Mouse (Mus musculus) cerebellum, adult 2 months (tissue): ENCODE results near the gene Smpd3. TPM values are rescaled to one million over a fixed set of nuclear protein-coding genes. Genes with fewer than 3 reads are reported as not detected.

Experiments used
- DNase-seq, 2 experiments: peaks; one replicate each; pipeline ENCODE4 v3.0.0; 2021
- H3K27ac ChIP-seq: fragments of 200-500 bp; 2 replicates; pipeline ENCODE4 v1.5.1; 2012; ENCODE audit warnings: low read length, control low read depth, inconsistent platforms; ENCODE audit not compliant: insufficient read depth
- H3K27me3 ChIP-seq: fragments of 200-500 bp; 2 replicates; pipeline ENCODE4 v1.6.1; 2012; ENCODE audit warnings: inconsistent platforms, mild to moderate bottlenecking, low read length, moderate library complexity; ENCODE audit not compliant: control insufficient read depth, insufficient read depth
- H3K4me1 ChIP-seq: fragments of 200-500 bp; 2 replicates; pipeline ENCODE4 v1.6.1; 2011; ENCODE audit warnings: low read length; ENCODE audit not compliant: control insufficient read depth, insufficient read depth
- H3K4me3 ChIP-seq: fragments of 200-500 bp; replicated peaks from 2 replicates; pipeline ENCODE3; 2011; ENCODE audit warnings: mild to moderate bottlenecking, low read depth, low read length, control low read depth; ENCODE audit not compliant: insufficient read depth
- CTCF ChIP-seq: fragments of 200-500 bp; IDR thresholded peaks from 2 replicates; pipeline ENCODE4 v1.5.1; 2011; ENCODE audit warnings: low read depth, mild to moderate bottlenecking, control low read depth, low read length, moderate library complexity, borderline replicate concordance; ENCODE audit not compliant: insufficient read depth
- POLR2A ChIP-seq: fragments of 200-500 bp; IDR thresholded peaks from 2 replicates; pipeline ENCODE4 v1.6.1; 2011; ENCODE audit warnings: low read length, control low read depth, borderline replicate concordance; ENCODE audit not compliant: insufficient read depth
- WGBS: fragments of 180-500 bp; shearing (Covaris S2); methylation state at CpG from one replicate; pipeline ENCODE4 v1.1.7; 2018; 5-methylcytosine and 5-hydroxymethylcytosine counted together
- polyA plus RNA-seq: library from polyadenylated mRNA; depleted of rRNA; stranded (reverse); fragments of >200 nt; gene quantifications from 2 replicates; pipeline ENCODE4 v1.2.3, GENCODE M21; 2012

The Smpd3 gene
- polyA plus RNA-seq, 1 experiment: 8.7 TPM

DNA sequence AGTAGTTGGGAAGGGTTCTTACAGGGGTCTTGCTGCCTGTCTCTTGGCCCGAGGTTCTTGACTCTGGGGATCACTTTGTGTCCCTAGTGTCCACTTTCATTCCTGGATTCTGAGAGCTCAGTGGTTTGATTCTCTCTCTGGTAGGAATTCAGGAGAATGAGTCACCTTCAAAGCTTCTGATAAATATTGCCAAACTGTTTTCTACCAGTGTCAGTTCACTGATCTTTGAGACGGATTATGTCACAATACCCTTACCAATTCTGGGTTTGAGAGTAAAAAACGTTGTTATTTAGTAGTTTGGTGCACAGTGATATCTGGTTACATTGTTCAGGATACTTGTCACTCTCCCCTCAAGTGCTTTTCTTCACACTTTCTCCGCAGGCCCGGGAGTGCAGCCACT lies 57.6 kb downstream of the Smpd3 start:
- no peak for TF ChIP-seq CTCF
- no peak for TF ChIP-seq POLR2A
- H3K4me3 ChIP-seq: no peak overlapping the region
- H3K27me3 ChIP-seq: no peaks in the 10 kb centered on the region
- H3K4me1 ChIP-seq: no peaks in the 10 kb centered on the region
- no peak overlapping the region for H3K27ac ChIP-seq
- WGBS: 65% methylated on average over 5 of the region's 5 CpGs
- DNase-seq: no peak

DNA sequence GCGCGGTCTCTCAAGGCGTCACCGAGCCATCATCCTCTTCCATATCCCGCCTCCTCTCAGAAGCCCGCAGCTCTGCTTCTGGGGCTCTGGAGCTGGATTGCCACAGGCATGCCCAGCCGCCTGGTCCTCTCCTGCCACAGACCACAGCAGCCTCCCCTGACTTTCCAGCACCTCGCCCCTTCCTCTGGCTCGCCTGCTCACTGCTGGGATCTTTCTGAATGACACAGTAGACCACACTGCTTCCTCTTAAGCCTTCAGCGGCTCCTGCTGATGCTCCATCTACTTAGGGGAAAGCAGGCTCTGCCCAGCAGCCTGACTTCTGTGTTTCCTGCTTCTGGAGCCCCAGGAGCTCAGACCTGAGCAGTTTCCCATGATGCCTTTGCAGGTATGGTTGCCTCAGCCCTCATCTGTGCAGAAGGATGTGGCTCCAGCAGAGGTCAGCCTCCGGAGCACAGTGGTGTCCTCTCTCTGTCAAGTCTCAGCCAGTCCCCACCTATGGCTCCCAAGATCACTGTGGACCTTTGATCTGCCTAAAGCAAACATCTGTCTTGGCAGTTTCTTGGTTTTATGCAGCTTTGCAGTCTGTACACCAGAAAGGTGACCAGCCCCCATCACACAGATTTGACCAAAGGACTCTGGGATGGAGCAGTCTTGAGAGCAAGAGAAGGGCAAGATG lies 59.3 kb downstream of the Smpd3 start:
- no peak overlapping the region for H3K27ac ChIP-seq
- no peak overlapping the region for H3K4me3 ChIP-seq
- H3K4me1 ChIP-seq: no peaks in the 10 kb centered on the region
- DNase-seq: no peak
- no peaks in the 10 kb centered on the region for H3K27me3 ChIP-seq
- TF ChIP-seq POLR2A (no peak), CTCF (no peak)
- WGBS: 92% methylated on average over 11 of the region's 11 CpGs

DNA sequence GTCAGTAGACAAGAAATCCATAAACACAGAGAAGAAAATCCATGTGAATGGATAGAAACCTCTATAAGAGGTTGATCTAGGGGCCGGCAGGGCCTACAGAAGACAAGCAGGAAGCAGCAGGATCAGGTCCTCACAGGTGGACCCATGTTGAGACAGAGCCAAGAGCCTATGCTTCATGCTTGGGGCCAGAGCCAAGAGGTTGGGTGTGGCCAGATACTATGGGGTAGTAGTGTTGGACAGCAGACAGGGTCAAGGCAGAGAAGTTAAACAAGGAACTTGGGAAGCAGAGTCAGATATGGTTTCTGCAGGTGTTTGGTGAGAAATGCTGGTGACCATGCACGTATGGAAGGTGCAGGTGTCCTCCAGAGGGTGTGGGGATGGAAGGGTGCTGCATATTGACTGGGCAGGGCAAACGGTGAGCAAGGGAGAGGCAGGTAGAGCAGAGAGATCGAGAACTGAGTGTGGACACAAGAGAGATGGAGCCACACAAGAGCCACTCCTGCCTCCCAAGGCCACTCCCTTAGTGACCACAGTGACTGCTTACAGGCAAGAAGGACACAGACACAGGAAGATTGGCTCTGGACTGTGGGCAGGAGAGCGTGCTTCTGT lies 61.0 kb downstream of the Smpd3 start:
- Histone ChIP-seq H3K27ac (no peak overlapping the region), H3K27me3 (no peaks in the 10 kb centered on the region), H3K4me3 (no peak overlapping the region), H3K4me1 (no peaks in the 10 kb centered on the region)
- no peak for TF ChIP-seq CTCF
- no peak for TF ChIP-seq POLR2A
- DNase-seq: no peak
- WGBS: 87% methylated on average over 5 of the region's 5 CpGs

DNA sequence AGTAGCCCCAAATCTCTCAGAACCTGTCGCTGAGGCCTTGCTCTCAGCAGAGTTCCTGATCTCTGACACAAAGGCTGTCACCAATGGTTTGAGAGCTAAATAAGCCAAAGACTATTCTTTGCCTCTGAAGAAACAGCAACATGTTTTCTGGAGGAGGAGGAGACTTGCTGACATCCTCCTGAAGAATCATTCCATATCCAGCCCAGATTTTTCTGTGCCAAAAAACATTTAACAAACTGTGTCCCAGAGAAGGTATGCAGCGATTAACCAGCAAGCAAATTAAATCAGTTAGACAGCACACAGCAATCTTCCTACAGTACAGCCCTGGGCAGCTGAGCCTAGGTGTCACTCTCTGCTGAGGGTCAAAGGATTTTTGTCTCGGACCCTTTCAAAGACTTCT lies 64.3 kb downstream of the Smpd3 start:
- H3K4me1 ChIP-seq: no peaks in the 10 kb centered on the region
- DNase-seq: no peak
- WGBS: 84% methylated on average over 3 of the region's 3 CpGs
- no peaks in the 10 kb centered on the region for H3K27me3 ChIP-seq
- no peak for TF ChIP-seq CTCF
- no peak overlapping the region for H3K27ac ChIP-seq
- no peak overlapping the region for H3K4me3 ChIP-seq

DNA sequence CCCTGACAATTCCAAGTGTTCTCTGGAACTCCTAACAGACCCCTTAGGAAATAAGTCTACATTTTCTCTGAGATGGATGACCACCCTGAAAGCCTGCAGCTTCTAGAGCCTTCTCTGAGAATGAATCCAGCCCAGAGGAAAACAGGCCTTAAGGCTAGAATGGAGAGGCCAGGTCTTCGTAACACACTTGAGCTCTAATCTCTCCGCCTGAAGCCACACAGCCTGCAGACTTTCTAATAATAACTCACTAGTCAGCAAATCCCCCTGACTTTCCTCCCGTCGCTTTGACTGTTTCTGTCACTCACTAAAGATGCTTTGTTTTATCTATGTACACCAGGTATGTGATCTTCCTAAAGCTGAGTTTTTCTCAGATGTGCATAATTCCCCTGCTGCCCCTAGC lies 66.4 kb downstream of the Smpd3 start:
- WGBS: 67% methylated on average over 4 of the region's 4 CpGs
- TF ChIP-seq POLR2A: no peak
- no peak for TF ChIP-seq CTCF
- H3K27ac ChIP-seq: no peak overlapping the region
- no peaks in the 10 kb centered on the region for H3K27me3 ChIP-seq
- no peak for DNase-seq
- no peak overlapping the region for H3K4me3 ChIP-seq
- H3K4me1 ChIP-seq: no peaks in the 10 kb centered on the region

DNA sequence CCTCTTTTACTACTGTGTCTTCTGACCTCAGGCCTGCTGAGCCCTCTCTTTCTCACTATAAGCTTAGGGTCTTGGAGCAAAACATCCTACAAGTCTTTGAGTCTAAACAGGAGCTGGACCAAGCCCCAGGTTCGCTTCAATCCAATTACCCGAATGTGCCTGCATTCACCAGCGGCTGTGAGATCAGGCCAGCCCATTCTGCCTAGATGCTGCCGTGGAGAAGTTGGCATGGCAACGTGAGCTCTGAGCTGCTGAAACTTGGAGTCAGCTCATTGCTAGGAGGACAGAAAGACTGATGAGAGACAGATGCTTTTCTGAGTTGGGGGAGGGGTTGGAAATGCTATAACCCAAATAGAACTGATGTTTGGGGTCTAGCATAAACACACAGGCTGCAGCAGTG lies 67.0 kb downstream of the Smpd3 start:
- TF ChIP-seq CTCF (no peak), POLR2A (no peak)
- Histone ChIP-seq H3K27me3 (no peaks in the 10 kb centered on the region), H3K4me3 (no peak overlapping the region), H3K4me1 (no peaks in the 10 kb centered on the region), H3K27ac (no peak overlapping the region)
- WGBS: 38% methylated on average over 5 of the region's 5 CpGs
- no peak for DNase-seq

DNA sequence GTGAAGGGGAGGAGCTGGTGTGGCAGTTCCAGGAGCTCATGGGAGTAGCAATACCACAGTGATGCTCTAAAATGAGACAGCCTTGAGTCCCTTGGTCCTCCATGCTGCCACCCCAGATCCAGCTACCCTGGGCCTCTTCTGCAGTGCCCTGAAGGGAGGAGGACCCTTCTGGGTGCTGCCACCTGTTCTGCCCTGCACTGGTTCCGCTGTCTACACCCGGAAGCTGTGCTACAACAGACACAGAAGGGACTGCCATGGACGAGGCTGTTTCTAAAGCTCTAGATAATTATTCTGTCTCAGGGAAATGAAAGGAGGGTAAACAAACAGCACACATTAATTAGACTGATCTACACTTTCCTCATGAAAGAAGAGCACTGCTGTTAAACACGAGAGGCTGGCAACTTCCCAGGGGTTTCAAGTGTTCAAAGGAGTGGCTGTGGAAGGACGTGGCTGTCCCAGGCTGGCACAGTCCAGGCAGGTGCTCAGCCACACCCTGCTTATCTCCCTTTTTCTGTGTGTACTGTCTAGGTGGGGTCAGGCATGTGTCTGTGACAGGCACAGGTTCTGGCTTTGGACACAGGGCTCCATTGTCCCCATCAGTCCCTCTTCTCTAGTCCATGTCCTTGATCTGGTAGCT lies 69.0 kb downstream of the Smpd3 start:
- Histone ChIP-seq H3K27ac (no peak overlapping the region), H3K4me3 (no peak overlapping the region), H3K4me1 (no peaks in the 10 kb centered on the region), H3K27me3 (no peaks in the 10 kb centered on the region)
- WGBS: 75% methylated on average over 5 of the region's 5 CpGs
- no peak for DNase-seq
- TF ChIP-seq CTCF (no peak), POLR2A (no peak)

DNA sequence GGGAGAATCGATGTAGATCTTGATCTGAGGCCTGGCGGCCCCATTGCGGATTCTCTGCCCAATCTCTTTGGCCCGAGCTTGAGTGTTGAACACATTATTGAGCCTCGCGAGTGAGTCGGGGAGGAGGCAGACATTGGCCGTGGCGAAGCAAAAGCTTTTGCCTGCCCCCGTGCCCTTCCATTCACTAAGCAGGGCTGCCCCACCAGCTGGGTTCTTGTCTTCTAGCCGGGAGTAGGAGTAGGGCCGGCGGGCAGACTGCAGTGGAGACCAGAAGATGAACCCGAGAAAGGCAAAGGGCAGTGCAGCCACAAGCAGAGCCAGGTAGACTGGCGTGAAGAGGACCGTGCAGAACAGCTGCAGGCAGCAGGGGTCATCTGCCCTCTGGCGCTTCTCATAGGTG lies 72.4 kb downstream of the Smpd3 start:
- 63% methylated on average over 17 of the region's 17 CpGs for WGBS
- Histone ChIP-seq H3K4me3 (no peak overlapping the region), H3K27me3 (no peaks in the 10 kb centered on the region), H3K27ac (no peak overlapping the region), H3K4me1 (peaks cover 7% of the 10 kb centered on the region)
- TF ChIP-seq CTCF (no peak), POLR2A (no peak)
- DNase-seq: no peak
